Mouse (Mus musculus): ENCODE measurements around the gene Rps10. TPM values are rescaled to one million over a fixed set of nuclear protein-coding genes. Genes with fewer than 3 reads are reported as not detected.
A peak's percentile ranks its signal among the peaks of the same experiment; 100 is the strongest.

Gene Rps10
- polyA plus RNA-seq (2012; ENCODE audit: insufficient read depth, low replicate concordance) = 1,090 and 3,855 TPM in 2 replicates

DNA sequence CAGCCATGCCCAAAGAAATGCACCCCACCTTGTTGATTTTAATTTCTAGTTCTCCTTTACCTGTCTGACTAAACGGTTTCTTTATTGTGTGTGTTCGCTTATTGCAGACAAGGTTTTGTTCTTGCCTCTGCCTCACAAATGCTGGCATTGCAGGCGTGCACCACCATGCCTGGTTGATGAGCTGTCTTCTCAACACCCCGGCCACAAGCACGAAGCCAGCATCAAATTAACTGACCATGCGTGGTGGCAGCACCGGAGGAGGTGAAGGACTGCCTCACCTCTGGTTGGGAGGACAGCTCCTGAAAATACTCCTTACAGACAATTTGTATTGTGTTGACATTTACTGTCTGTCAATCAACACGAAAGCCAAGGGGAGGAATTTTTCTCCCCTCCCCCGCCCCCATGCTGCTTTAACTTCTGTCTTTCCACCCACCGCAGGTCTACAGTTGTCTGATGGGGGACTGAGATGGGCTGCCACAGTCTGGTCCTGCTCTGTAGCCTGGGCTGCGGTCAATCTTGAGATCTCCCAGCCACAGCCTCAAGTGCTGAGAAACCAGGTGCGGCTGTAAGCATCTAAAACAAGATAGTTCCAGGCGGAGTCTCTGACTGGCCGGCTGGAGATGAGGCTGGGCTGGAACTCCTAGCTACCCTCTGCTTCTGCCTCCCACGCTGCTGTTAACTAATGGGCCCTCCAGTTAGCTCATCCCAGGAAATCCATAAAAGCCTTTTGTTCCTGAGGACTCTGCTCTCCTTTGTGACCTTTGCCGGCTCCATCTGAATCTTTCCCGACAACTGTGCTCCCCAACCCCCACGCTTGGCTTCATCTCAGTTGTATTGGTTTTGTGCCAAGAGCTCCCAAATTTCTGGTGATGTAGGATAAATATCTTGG lies at the start of gene Rps10:
Rps10 (minus strand) TSS at position 538 of the 889 bp plus-strand sequence.
- Histone ChIP-seq H3K4me3 (replicated peaks) (peak within 1 kb of the TSS; percentile 97), H3K36me3 (replicated peaks; ENCODE audit: low read length) (peaks cover 31% of the 10 kb centered on the region), H3K9me3 (no peaks in the 10 kb centered on the region), H3K27me3 (replicated peaks) (peaks cover 3% of the 10 kb centered on the region), H3K4me1 (peaks cover 53% of the 10 kb centered on the region)
- TF ChIP-seq FLI1 (IDR thresholded peaks at IDR 0.05; ENCODE audit: low read length) (no peak), GATA1 (IDR thresholded peaks at IDR 0.05; ENCODE audit: borderline replicate concordance, low read length) (no peak)

DNA sequence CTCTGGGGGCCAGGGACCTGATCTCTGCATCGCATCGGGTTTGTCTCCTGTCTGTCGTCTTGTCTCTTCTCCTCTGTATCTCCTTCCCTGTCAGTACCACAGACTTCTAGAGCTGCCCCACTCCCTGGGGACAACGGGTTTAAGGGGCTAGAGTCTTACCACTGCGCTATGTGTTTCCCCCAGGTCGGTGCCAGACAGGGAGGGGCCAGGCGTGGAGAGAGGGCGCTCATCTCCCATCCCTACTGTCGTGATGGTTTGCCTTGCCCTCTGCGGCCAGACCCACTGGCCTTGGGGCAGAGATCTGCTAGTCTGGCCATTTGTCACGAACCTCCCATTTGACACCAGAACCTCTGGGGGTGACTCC lies 49.1 kb upstream of the Rps10 start:
- Histone ChIP-seq H3K4me3 (replicated peaks) (peak overlapping the region; percentile 84), H3K27me3 (replicated peaks) (peaks cover 83% of the 10 kb centered on the region), H3K36me3 (replicated peaks; ENCODE audit: low read length) (no peaks in the 10 kb centered on the region), H3K9me3 (peaks cover 26% of the 10 kb centered on the region), H3K4me1 (peaks cover 61% of the 10 kb centered on the region)
- no peak for TF ChIP-seq GATA1 (IDR thresholded peaks at IDR 0.05; ENCODE audit: borderline replicate concordance, low read length)
- no peak for TF ChIP-seq FLI1 (IDR thresholded peaks at IDR 0.05; ENCODE audit: low read length)

- peaks cover 26% of the 10 kb centered on the region for H3K9me3 ChIP-seq
- peak overlapping the region; percentile 84 for H3K4me3 ChIP-seq (replicated peaks)
- TF ChIP-seq FLI1 (IDR thresholded peaks at IDR 0.05; ENCODE audit: low read length) = no peak
- TF ChIP-seq GATA1 (IDR thresholded peaks at IDR 0.05; ENCODE audit: borderline replicate concordance, low read length) = no peak
- H3K27me3 ChIP-seq (replicated peaks) = peaks cover 79% of the 10 kb centered on the region
- no peaks in the 10 kb centered on the region for H3K36me3 ChIP-seq (replicated peaks; ENCODE audit: low read length)
- peaks cover 56% of the 10 kb centered on the region for H3K4me1 ChIP-seq
Measured at GRCm38 (mm10) chr17:27684886-27685549, 48.5 kb upstream of the Rps10 start.

DNA sequence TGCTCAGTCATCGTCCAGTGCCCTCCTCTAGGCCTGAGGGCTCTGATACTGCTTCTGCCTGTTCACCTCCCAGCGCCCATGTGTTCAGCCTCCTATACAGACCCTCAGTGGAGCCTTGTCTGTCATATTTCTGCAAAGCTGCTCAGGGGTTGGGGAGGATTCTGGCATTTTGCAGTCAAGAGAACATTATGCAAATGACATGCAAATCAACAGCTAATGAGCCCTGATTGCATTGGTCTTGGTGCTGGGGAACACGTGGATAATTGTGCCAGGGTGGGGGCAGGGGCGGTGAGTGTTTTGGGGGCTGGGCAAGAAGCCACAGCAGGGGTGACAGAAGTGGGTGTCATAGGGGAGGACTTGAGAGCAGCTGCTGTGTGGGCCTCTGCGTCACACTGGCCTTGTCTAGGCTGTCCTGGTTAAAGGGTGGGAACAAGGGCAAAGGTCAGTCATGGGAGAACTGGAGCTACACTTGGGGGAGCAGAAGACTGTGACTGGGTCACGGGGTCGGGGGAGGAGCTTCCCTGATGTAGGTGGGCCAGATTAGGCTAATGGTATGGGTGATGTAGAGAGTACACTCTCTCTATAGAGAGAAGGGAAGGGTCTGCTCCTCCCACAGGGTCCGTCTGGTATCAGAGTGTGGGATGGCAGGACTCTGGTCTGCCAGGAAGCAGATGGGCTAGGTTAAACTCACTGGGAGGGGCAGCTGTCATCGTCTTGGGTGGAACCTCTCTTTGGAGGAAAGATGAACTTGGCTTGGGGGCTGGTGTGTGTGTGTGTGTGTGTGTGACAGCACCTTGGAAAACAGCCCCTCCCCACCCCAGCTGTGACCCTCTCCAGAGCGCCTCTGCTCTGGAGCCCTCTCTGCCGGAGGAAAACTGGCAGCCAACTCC lies 42.7 kb upstream of the Rps10 start:
- TF ChIP-seq GATA1 (IDR thresholded peaks at IDR 0.05; ENCODE audit: borderline replicate concordance, low read length) (no peak), FLI1 (IDR thresholded peaks at IDR 0.05; ENCODE audit: low read length) (no peak)
- Histone ChIP-seq H3K4me1 (peaks cover 20% of the 10 kb centered on the region), H3K4me3 (replicated peaks) (no peak overlapping the region), H3K27me3 (replicated peaks) (peaks cover 57% of the 10 kb centered on the region), H3K9me3 (peaks cover 9% of the 10 kb centered on the region), H3K36me3 (replicated peaks; ENCODE audit: low read length) (no peaks in the 10 kb centered on the region)

DNA sequence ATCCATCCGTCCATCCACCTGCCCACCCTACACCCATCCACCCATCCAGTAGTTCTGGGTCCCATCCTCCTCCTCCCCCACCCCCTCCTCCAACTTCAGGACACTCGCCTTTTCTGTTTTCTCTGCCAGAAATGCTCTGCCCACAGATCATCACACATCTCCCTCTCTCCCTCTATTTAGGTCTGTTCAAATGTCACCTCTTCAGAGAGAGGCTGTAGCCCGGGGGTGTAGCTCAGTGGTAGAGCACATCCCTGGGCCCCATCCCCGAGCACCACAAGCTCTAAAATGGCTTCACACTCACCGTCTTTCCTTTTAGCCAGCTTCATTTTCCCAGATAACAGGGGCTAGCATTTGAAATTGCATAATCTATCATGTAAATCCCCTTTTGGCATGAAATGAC lies 41.3 kb upstream of the Rps10 start:
- TF ChIP-seq GATA1 (IDR thresholded peaks at IDR 0.05; ENCODE audit: borderline replicate concordance, low read length) = no peak
- TF ChIP-seq FLI1 (IDR thresholded peaks at IDR 0.05; ENCODE audit: low read length) = no peak
- Histone ChIP-seq H3K4me3 (replicated peaks) (no peak overlapping the region), H3K27me3 (replicated peaks) (peaks cover 45% of the 10 kb centered on the region), H3K4me1 (peaks cover 20% of the 10 kb centered on the region), H3K36me3 (replicated peaks; ENCODE audit: low read length) (no peaks in the 10 kb centered on the region), H3K9me3 (peaks cover 9% of the 10 kb centered on the region)

DNA sequence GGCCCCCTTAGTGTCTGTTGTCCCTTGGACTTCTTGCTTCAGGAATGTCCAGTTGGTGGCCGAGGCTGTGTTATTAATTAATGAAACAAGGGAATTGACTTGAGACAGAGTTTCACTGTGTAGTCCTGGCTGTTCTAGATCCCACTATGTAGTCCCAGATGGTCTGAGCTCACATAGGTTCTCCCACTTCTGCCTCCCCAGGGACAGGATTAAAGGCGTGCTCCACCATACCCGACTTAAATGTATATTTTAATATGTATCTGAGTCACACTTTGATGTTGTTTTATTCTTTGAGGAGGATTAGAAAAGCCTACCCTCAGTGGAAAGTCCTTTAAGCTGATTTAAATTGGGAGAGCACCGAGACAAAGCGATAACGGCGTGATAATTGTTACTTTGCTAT lies 39.8 kb upstream of the Rps10 start:
- Histone ChIP-seq H3K36me3 (replicated peaks; ENCODE audit: low read length) (no peaks in the 10 kb centered on the region), H3K4me1 (peaks cover 20% of the 10 kb centered on the region), H3K4me3 (replicated peaks) (no peak overlapping the region), H3K9me3 (peaks cover 11% of the 10 kb centered on the region), H3K27me3 (replicated peaks) (peaks cover 43% of the 10 kb centered on the region)
- TF ChIP-seq FLI1 (IDR thresholded peaks at IDR 0.05; ENCODE audit: low read length) (no peak), GATA1 (IDR thresholded peaks at IDR 0.05; ENCODE audit: borderline replicate concordance, low read length) (no peak)

GRCm38 (mm10) chr17:27675453-27675852 lies 39.0 kb upstream of the Rps10 start:
- TF ChIP-seq FLI1 (IDR thresholded peaks at IDR 0.05; ENCODE audit: low read length) = no peak
- TF ChIP-seq GATA1 (IDR thresholded peaks at IDR 0.05; ENCODE audit: borderline replicate concordance, low read length) = no peak
- no peaks in the 10 kb centered on the region for H3K36me3 ChIP-seq (replicated peaks; ENCODE audit: low read length)

DNA sequence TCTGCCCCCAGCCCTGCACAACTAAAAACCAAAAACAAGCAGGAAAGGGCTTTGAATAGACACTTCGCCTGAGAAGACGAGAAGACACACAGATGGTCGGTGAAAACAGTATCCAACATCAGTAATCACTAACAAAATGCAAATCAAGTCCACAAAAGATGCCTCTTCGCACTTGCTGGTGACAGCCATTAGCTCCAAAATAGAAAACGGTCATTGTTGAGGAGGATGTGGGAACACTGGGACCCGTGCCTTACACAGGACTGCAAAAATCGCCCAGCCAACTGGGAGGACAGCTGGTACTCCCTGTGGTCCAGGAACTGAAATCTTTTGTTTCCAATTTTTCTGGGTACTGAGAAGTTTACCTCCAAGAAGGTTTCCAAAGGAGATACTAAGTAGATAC lies 37.5 kb upstream of the Rps10 start:
- H3K27me3 ChIP-seq (replicated peaks) = peaks cover 43% of the 10 kb centered on the region
- H3K4me1 ChIP-seq = peaks cover 14% of the 10 kb centered on the region
- H3K36me3 ChIP-seq (replicated peaks; ENCODE audit: low read length) = no peaks in the 10 kb centered on the region
- peaks cover 6% of the 10 kb centered on the region for H3K9me3 ChIP-seq
- no peak overlapping the region for H3K4me3 ChIP-seq (replicated peaks)
- no peak for TF ChIP-seq FLI1 (IDR thresholded peaks at IDR 0.05; ENCODE audit: low read length)
- no peak for TF ChIP-seq GATA1 (IDR thresholded peaks at IDR 0.05; ENCODE audit: borderline replicate concordance, low read length)

More at GRCm38 (mm10) chr17:27675453-27675852, 39.0 kb upstream of the Rps10 start:
- Histone ChIP-seq H3K4me1 (peaks cover 20% of the 10 kb centered on the region), H3K9me3 (peaks cover 6% of the 10 kb centered on the region), H3K27me3 (replicated peaks) (peaks cover 41% of the 10 kb centered on the region), H3K4me3 (replicated peaks) (no peak overlapping the region)

- TF ChIP-seq GATA1 (IDR thresholded peaks at IDR 0.05; ENCODE audit: borderline replicate concordance, low read length) (no peak), FLI1 (IDR thresholded peaks at IDR 0.05; ENCODE audit: low read length) (no peak)
- Histone ChIP-seq H3K27me3 (replicated peaks) (peaks cover 33% of the 10 kb centered on the region), H3K4me1 (peaks cover 15% of the 10 kb centered on the region), H3K9me3 (peaks cover 6% of the 10 kb centered on the region), H3K36me3 (replicated peaks; ENCODE audit: low read length) (no peaks in the 10 kb centered on the region), H3K4me3 (replicated peaks) (no peak overlapping the region)
Measured at GRCm38 (mm10) chr17:27671720-27672119, 35.3 kb upstream of the Rps10 start.

Measured in megakaryocyte, embryonic 14.5 days (primary cell).